Mouse (Mus musculus) stomach, adult 2 months (tissue): ENCODE results near the gene Car12. TPM values are rescaled to one million over a fixed set of nuclear protein-coding genes. Genes with fewer than 3 reads are reported as not detected.

ENCODE experiments used
- polyA plus RNA-seq: library from polyadenylated mRNA; depleted of rRNA; stranded (reverse); fragments of >200 nt; gene quantifications from 2 replicates; pipeline ENCODE4 v1.2.3, GENCODE M21; 2012; rRNA removed

Car12 gene
- 11.9 and 43.5 TPM in 2 replicates for polyA plus RNA-seq

GRCm38 (mm10) chr9:66713135-66714021 lies at the start of gene Car12:
TSS of gene Car12 (plus strand) at chr9:66713686.

GRCm38 (mm10) chr9:66795464-66796324 lies 82.2 kb downstream of the Car12 start, which contains the start of gene Aph1b:
TSS of gene Aph1b (minus strand) at chr9:66795490.

DNA sequence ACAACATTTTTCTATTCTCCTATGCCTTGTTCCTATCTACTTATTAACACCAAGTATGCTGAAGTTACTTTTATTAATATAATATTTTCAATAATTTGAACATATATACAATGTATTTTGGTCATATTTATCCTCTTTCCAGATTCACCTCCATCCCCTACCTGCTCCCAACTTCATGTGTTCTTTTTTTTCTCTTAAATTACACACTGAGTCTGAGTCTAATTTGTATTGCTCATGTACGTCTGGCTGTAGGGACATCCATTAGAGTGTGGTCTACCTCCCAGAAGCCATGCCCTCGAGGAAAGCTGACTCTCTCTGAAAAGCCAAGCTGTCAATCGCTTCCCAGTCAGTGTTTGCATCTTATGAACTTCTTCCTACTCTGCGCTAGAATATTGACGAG lies 83.3 kb downstream of the Car12 start, which contains the start of gene Gm10647:
Gene Gm10647, plus strand, starts transcription at position 301 of the 400 bp plus-strand sequence.

Other genes starting within 250 kb of the Car12 start
- gene Fbxl22, start 199.1 kb upstream of the Car12 start, polyA plus RNA-seq, result 28.1 and 73.4 TPM in 2 replicates
- 10.4 and 10.5 TPM in 2 replicates for gene Usp3, start 120.5 kb upstream of the Car12 start, polyA plus RNA-seq
- 1.6 and 1.8 TPM in 2 replicates for gene Aph1b, start 81.8 kb downstream of the Car12 start, polyA plus RNA-seq
- gene Gm10647, start 83.4 kb downstream of the Car12 start, polyA plus RNA-seq, result not detected in 2 replicates
- 0.42 and 0.66 TPM in 2 replicates for gene Aph1c, start 121.0 kb downstream of the Car12 start, polyA plus RNA-seq
- gene Rab8b, start 206.0 kb downstream of the Car12 start, polyA plus RNA-seq, result 1.2 and 2.0 TPM in 2 replicates
- gene Rps27l, start 232.4 kb downstream of the Car12 start, polyA plus RNA-seq, result 4.6 and 4.9 TPM in 2 replicates